Mouse (Mus musculus) midbrain, postnatal 0 days (tissue): Measurements from ENCODE around the gene Eif1. TPM values are rescaled to one million over a fixed set of nuclear protein-coding genes. Genes with fewer than 3 reads are reported as not detected.
"Not testable (repeated sequence)": the region's sequence is repeated elsewhere in the genome, so short reads cannot be mapped to it uniquely, and the experiment has no call there.

ENCODE experiments used
- ATAC-seq: fragments of 200-750 bp; cut with Nextera tagmentation; 2 replicates; pipeline ENCODE4 v1.8.0; 2017; ENCODE audit warnings: moderate number of reproducible peaks, mild to moderate bottlenecking, moderate TSS enrichment, moderate library complexity; ENCODE audit not compliant: low FRiP score
- DNase-seq: peaks from one replicate; pipeline ENCODE4 v3.0.0-alpha.2; 2015; ENCODE audit warnings: low spot score
- H3K27ac ChIP-seq: fragments of 300-500 bp; sonication (generic); 2 replicates; pipeline ENCODE4 v1.5.1; 2014; ENCODE audit warnings: low read depth, mild to moderate bottlenecking, low read length, mixed read lengths
- H3K27me3 ChIP-seq: fragments of 300-500 bp; sonication (generic); 2 replicates; pipeline ENCODE4 v1.6.1; 2014; ENCODE audit warnings: low read length, control low read depth, mixed read lengths; ENCODE audit not compliant: insufficient read depth
- H3K36me3 ChIP-seq: fragments of 300-500 bp; sonication (generic); 2 replicates; pipeline ENCODE4 v1.6.1; 2014; ENCODE audit warnings: low read length, control low read depth, mixed read lengths; ENCODE audit not compliant: insufficient read depth
- H3K4me1 ChIP-seq: fragments of 300-500 bp; sonication (generic); 2 replicates; pipeline ENCODE4 v1.6.1; 2014; ENCODE audit warnings: mild to moderate bottlenecking, control low read depth, antibody characterized with exemption, low read length, mixed read lengths; ENCODE audit not compliant: insufficient read depth
- H3K4me2 ChIP-seq: fragments of 300-500 bp; sonication (generic); 2 replicates; pipeline ENCODE4 v1.6.1; 2014; ENCODE audit warnings: low read depth, mild to moderate bottlenecking, low read length, mixed read lengths; ENCODE audit not compliant: poor library complexity, severe bottlenecking
- H3K4me3 ChIP-seq: fragments of 300-500 bp; sonication (generic); 2 replicates; pipeline ENCODE4 v1.5.1; 2014; ENCODE audit warnings: low read depth, mild to moderate bottlenecking, low read length, moderate library complexity
- H3K9ac ChIP-seq: fragments of 300-500 bp; sonication (generic); replicated peaks from 2 replicates; pipeline ENCODE4 v1.6.1; 2014; ENCODE audit warnings: mild to moderate bottlenecking, low read length, moderate library complexity, mixed read lengths; ENCODE audit not compliant: poor library complexity, severe bottlenecking
- H3K9me3 ChIP-seq: fragments of 300-500 bp; sonication (generic); 2 replicates; pipeline ENCODE4 v1.6.1; 2016; ENCODE audit warnings: low read length, control low read depth
- CTCF ChIP-seq: IDR thresholded peaks from 2 replicates; pipeline ENCODE4 v1.5.1; 2016; ENCODE audit warnings: antibody characterized with exemption, mild to moderate bottlenecking
- WGBS: fragments of 180-500 bp; shearing (Covaris S2); extraction: QIAGEN DNeasy Blood & Tissue Kit; methylation state at CpG from one replicate; pipeline ENCODE4 v1.1.7; 2014; 5-methylcytosine and 5-hydroxymethylcytosine counted together
- polyA plus RNA-seq: library from polyadenylated mRNA; unstranded; fragments of >200 nt; fragmentation: Nextera tagmentation; extraction: Ambion mirVana; gene quantifications from 2 replicates; pipeline ENCODE4 v1.2.1, GENCODE M21; 2015
- total RNA-seq: library from RNA; depleted of rRNA; stranded (reverse); fragments of >200 nt; gene quantifications from 2 replicates; pipeline ENCODE4 v1.2.3, GENCODE M21; 2014

The Eif1 gene
- total and polyA plus RNA-seq, 2 experiments from 2014 or later, result 84.7 to 1,297 TPM

DNA sequence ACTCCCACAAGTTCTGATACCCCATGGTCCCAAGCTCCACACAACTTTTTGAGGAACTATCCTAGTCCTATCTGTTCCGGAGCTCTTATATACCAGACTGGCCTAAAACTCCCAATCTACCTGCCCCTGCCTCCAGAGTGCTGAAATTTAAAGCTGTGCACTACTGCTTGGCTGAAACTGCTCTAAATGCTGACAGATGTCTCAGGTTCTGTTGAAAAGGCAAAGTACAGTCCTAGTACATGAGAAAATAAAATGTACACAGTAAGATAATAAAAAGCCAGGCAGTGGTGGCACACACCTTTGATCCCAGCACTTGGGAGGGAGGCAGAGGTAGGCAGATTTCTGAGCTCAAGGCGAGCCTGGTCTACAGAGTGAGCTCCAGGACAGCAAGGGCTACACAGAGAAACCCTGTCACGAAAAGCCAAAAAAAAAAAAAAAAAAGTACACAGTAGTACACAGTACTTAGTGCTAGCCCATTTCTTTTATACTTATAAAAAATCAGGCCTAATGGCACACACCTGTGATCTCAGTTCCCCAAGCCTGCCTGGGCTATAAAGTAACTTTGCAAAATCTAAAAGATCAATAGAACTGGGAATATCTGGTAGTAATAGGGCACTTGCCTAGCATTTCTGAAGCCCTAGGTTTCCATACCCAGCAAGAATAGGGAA lies 3.0 kb downstream of the Eif1 start:
- peaks cover 10% of the 10 kb centered on the region for H3K36me3 ChIP-seq

DNA sequence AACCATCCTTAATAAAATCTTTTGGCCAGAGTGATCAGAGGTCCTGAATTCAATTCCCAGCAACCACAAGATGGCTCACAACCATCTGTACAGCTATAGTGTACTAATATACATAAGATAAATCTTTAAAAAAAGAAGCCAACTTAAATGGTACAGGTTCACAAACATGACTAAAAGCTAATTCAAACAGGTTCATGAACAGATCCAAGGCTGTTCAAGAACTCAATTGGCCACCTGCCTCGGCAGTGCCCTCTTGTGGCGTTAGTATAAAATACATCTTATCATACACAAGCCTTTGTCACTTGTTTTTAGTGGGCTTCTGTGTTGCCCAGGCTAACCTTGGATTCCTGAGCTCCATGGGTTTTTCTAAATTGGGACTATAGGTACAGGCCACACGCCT lies 3.9 kb downstream of the Eif1 start:
- H3K4me1 ChIP-seq, result 0 out of 2 replicates have a peak, but pooled peaks cover 10% of the 10 kb centered on the region
- H3K9me3 ChIP-seq, result no peaks in the 10 kb centered on the region
- no peak overlapping the region for H3K4me2 ChIP-seq
- 15% methylated on average over 3 of the region's 3 CpGs for WGBS
- H3K9ac ChIP-seq, result no peak overlapping the region
- H3K27ac ChIP-seq, result no peak overlapping the region
- TF ChIP-seq CTCF, result peak; percentile 84
- H3K4me3 ChIP-seq, result no peak overlapping the region
- no peak for ATAC-seq
- no peaks in the 10 kb centered on the region for H3K27me3 ChIP-seq
- H3K36me3 ChIP-seq, result peaks cover 10% of the 10 kb centered on the region
- DNase-seq, result peak; percentile 80

More for the DNA sequence above, 3.0 kb downstream of the Eif1 start:
- no peaks in the 10 kb centered on the region for H3K27me3 ChIP-seq
- H3K9ac ChIP-seq, result no peak overlapping the region
- H3K27ac ChIP-seq, result no peak overlapping the region
- 71% methylated on average over 3 of the region's 3 CpGs for WGBS
- TF ChIP-seq CTCF, result no peak
- H3K4me2 ChIP-seq, result no peak overlapping the region
- H3K4me1 ChIP-seq, result 0 out of 2 replicates have a peak, but pooled peaks cover 9% of the 10 kb centered on the region
- no peak for DNase-seq
- H3K9me3 ChIP-seq, result no peaks in the 10 kb centered on the region
- ATAC-seq, result no peak
- H3K4me3 ChIP-seq, result no peak overlapping the region

DNA sequence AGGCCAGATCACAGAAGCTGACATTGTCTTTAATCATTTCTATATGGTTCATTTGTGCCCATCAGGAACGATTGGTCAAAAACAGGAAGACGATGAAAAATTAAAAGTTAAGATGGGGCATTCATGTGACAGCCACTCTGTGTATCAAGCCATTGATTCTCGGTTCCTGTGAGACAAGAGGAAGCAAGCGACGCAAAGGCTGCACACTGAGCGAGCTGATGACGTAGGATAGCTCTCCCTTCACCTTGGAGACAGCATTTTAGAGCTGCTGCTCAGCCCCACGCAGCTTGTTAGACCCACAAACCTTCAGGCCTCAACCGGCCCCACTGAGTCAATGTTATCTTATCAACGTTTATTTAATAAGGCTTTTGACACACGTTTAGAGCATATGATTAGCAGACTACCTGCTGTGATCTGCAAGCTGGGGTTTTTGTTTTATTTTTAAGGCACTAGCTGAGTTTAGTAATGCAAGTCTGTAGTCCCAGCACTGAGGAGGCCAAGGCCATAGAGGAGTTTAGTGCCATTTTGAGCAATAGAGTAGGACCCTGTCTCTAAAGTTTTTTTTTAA lies 5.5 kb downstream of the Eif1 start:
- no peak overlapping the region for H3K4me2 ChIP-seq

DNA sequence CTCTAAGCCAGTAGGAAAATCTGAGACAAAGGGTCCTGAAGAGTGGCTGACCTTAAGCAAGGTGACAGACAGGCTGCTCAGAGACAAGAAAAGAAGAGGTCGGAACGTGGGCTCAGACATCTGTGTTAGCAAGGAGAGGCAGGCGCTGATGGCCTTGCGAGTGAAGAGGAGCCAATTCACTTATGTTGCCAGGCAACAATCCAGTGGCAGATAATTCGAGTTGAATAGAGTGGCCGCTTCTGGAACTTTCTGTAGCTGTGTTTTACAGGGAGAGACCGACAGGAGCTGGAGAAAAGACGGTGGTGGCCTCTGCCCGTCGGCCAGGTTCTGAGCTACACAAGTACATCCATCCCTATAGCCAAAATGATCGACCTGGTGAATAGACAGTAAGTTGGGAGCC lies 7.6 kb downstream of the Eif1 start:
- Histone ChIP-seq H3K9me3 (no peaks in the 10 kb centered on the region), H3K4me2 (no peak overlapping the region), H3K9ac (no peak overlapping the region), H3K27ac (peak overlapping the region; percentile 47; the same call in 1 of the 2 replicates), H3K36me3 (peaks cover 4% of the 10 kb centered on the region), H3K4me3 (no peak overlapping the region), H3K4me1 (peaks cover 15% of the 10 kb centered on the region; the same call in 1 of the 2 replicates), H3K27me3 (no peaks in the 10 kb centered on the region)
- 41% methylated on average over 11 of the region's 11 CpGs for WGBS
- peak; percentile 53 for DNase-seq
- TF ChIP-seq CTCF, result no peak
- ATAC-seq, result no peak

More for the DNA sequence above, 5.5 kb downstream of the Eif1 start:
- H3K9ac ChIP-seq, result no peak overlapping the region
- no peaks in the 10 kb centered on the region for H3K9me3 ChIP-seq
- WGBS, result 57% methylated on average over 11 of the region's 11 CpGs
- no peak for ATAC-seq
- DNase-seq, result no peak
- H3K27ac ChIP-seq, result no peak overlapping the region
- H3K27me3 ChIP-seq, result no peaks in the 10 kb centered on the region
- H3K36me3 ChIP-seq, result peaks cover 10% of the 10 kb centered on the region
- H3K4me1 ChIP-seq, result peaks cover 8% of the 10 kb centered on the region; the same call in 1 of the 2 replicates
- TF ChIP-seq CTCF, result no peak
- no peak overlapping the region for H3K4me3 ChIP-seq

DNA sequence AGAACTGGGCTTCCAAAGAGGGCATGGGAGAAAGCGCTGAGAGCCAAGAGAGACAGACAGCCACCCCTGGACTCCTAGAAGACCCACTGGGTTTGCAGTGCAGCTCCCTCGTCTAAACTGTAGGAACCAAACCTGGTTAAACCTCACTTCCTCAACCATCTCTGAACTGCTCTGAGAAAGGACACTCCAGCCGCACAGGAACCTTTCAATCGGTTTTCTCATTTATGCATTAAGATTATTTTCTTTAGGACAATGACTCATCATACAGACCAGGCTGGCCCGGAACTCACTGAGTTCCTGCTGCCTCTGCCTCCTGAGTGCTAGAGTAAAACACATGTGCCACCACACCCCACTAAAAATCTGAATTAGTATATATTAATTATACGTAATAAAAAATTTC lies 8.1 kb downstream of the Eif1 start:
- Histone ChIP-seq H3K36me3 (no peaks in the 10 kb centered on the region), H3K4me1 (peaks cover 16% of the 10 kb centered on the region; the same call in 1 of the 2 replicates), H3K4me3 (no peak overlapping the region), H3K9ac (no peak overlapping the region), H3K27me3 (no peaks in the 10 kb centered on the region), H3K27ac (0 out of 2 replicates have a peak overlapping the region, but pooled peaks have one; percentile 47), H3K4me2 (no peak overlapping the region), H3K9me3 (no peaks in the 10 kb centered on the region)
- 87% methylated on average over 6 of the region's 6 CpGs for WGBS
- DNase-seq (no peak), ATAC-seq (no peak)
- TF ChIP-seq CTCF, result no peak

DNA sequence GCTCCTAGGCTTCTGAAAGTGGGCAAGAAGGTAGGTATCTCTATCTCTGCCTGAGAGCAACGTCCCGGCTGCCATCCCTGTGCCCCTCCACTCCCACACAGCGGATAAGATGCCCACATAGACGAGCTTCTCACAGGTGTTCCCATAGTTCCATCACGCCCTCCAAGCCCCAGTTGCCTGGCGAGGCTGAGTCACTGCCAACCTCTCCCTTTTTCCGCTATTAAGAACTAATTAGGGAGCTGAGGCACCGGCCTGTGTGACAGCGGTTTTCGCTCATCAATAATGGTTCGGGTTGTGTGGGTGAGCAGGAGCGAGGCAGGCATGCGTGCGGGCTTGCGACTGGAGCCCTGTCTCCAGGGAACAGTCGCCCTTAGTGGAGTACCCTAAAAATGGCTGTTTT lies 10.6 kb downstream of the Eif1 start:
- peaks cover 28% of the 10 kb centered on the region; the same call in 1 of the 2 replicates for H3K4me1 ChIP-seq
- WGBS, result 53% methylated on average over 16 of the region's 16 CpGs
- no peak overlapping the region for H3K27ac ChIP-seq
- ATAC-seq (no peak), DNase-seq (no peak)
- H3K27me3 ChIP-seq, result no peaks in the 10 kb centered on the region
- H3K36me3 ChIP-seq, result no peaks in the 10 kb centered on the region
- H3K4me2 ChIP-seq, result no peak overlapping the region
- no peak overlapping the region for H3K9ac ChIP-seq
- H3K9me3 ChIP-seq, result no peaks in the 10 kb centered on the region
- no peak overlapping the region for H3K4me3 ChIP-seq
- TF ChIP-seq CTCF, result no peak

DNA sequence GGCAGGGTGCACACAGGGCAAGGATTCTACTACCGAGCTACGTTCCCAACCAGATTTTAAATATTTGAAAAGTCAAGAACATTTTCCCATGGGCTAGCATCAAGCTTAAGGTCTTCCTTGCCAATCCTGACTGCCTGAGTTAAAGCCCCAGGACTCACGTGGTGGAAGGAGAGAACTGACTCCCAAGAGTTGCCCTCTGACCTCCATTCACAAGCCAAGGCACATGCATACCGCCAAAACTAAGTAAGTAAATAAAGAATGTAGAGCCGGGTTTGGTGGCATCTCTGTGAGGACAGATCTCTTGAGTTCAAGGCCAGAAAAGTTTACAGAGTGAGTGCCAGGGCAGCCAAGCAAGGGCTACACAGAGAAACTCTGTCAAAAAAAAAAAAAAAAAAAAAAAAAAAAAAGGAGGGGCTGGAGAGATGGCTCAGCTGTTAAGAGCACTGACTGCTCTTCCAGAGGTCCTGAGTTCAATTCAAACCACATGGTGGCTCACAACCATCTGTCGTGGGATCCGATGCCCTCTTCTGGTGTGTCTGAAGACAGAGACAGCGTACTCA lies 11.2 kb downstream of the Eif1 start:
- not testable (repeated sequence) for H3K27me3 ChIP-seq, H3K4me3 ChIP-seq, H3K9ac ChIP-seq, ATAC-seq, H3K36me3 ChIP-seq, H3K27ac ChIP-seq, H3K9me3 ChIP-seq, H3K4me2 ChIP-seq, DNase-seq
- 57% methylated on average over 8 of the region's 8 CpGs for WGBS
- peaks cover 28% of the 10 kb centered on the region; the same call in 1 of the 2 replicates for H3K4me1 ChIP-seq
